In the genomic region with DNA sequence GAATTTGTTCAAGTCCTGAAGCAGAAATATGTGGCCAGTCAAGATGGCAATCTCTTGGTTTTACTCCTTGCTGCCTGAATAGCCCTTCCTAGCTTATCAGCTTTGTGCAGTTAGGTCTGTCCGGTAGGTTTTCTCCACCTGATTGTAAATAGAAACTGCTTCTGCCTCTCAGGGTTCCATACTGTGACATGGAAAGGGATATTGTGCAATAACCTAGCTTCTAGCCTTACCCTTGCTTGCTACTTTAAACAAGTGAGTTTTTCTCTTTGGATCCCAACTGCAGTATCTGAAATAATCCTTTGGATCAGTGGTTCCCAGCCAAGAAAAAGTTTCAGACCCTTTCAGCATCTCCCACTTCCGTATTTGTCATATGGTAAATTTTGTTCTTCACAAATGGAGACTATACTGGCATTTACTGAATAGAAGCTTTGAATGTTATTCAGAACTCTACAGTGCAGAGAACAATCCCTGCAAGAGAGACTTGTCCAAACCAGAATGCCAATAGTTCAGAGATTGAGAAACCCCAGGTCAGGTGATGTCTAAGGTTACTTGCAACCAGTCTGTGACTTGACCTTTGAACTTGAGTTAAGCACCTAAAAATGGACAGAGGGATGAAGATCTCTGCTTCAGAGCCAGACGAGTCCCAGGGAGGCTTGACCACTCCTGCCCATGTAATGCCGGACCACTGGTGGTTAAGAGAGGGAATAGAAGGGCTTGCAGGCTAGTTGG, we compare ENCODE assay signal across 13 mouse cellular contexts. TPM values are rescaled to one million over a fixed set of nuclear protein-coding genes. Genes with fewer than 3 reads are reported as not detected.
DNase-seq lines count a peak whose midpoint lies in the region; ATAC-seq and TF ChIP-seq lines count a peak whose summit lies in the region.
"Had no signal": no experiment of that assay in that cellular context is flagged by ENCODE, and none has a peak within 500 bp of the region (broad histone marks: within the 10 kb centered on the region; RNA-seq: fewer than 3 reads in every experiment).

No protein-coding gene starts in this region.

- no peaks in the 10 kb centered on the region for H3K36me3 ChIP-seq in hindbrain, embryonic 13.5 days
- H3K36me3 ChIP-seq in hindbrain, embryonic 10.5 days: no peaks in the 10 kb centered on the region
- no peaks in the 10 kb centered on the region for H3K36me3 ChIP-seq in midbrain, embryonic 10.5 days
- no peaks in the 10 kb centered on the region for H3K36me3 ChIP-seq in midbrain, postnatal 0 days (ENCODE audit: insufficient read depth, low read length)
- no peaks in the 10 kb centered on the region for H3K36me3 ChIP-seq in embryonic facial prominence, embryonic 10.5 days (replicated peaks)
- peaks cover 3% of the 10 kb centered on the region for H3K36me3 ChIP-seq in myocyte (ENCODE audit: control insufficient read depth, insufficient read depth)
- H3K36me3 ChIP-seq: liver, embryonic 15.5 days had no signal

- no peaks in the 10 kb centered on the region for H3K9me3 ChIP-seq in hindbrain, embryonic 13.5 days
- H3K9me3 ChIP-seq in hindbrain, embryonic 10.5 days: no peaks in the 10 kb centered on the region
- H3K9me3 ChIP-seq in midbrain, embryonic 10.5 days (replicated peaks): no peaks in the 10 kb centered on the region
- H3K9me3 ChIP-seq in midbrain, postnatal 0 days (ENCODE audit: low read length): no peaks in the 10 kb centered on the region
- H3K9me3 ChIP-seq in embryonic facial prominence, embryonic 10.5 days: no peaks in the 10 kb centered on the region
- H3K9me3 ChIP-seq: liver, embryonic 15.5 days had no signal

- H3K4me2 ChIP-seq in hindbrain, embryonic 13.5 days: no peak overlapping the region; the same call in 1 of the 2 replicates
- no peak overlapping the region for H3K4me2 ChIP-seq in midbrain, postnatal 0 days (ENCODE audit: low read depth, low read length, poor library complexity, severe bottlenecking)
- no peak overlapping the region for H3K4me2 ChIP-seq in myocyte (ENCODE audit: low read depth)

- 87% methylated on average over 4 of the region's 4 CpGs for WGBS in hindbrain, embryonic 13.5 days
- WGBS in hindbrain, embryonic 10.5 days: 76% methylated on average over 4 of the region's 4 CpGs
- WGBS in midbrain, embryonic 10.5 days: 83% methylated on average over 4 of the region's 4 CpGs
- 84% methylated on average over 4 of the region's 4 CpGs for WGBS in midbrain, postnatal 0 days
- 72% methylated on average over 4 of the region's 4 CpGs for WGBS in embryonic facial prominence, embryonic 10.5 days

- no peak for TF ChIP-seq POLR2A in myocyte (IDR thresholded peaks at IDR 0.05; ENCODE audit: insufficient read length, low read depth)

- no peaks in the 10 kb centered on the region for H3K27me3 ChIP-seq in hindbrain, embryonic 13.5 days
- peaks cover 31% of the 10 kb centered on the region; the same call in 1 of the 2 replicates for H3K27me3 ChIP-seq in hindbrain, embryonic 10.5 days (ENCODE audit: insufficient read depth, poor library complexity, severe bottlenecking)
- H3K27me3 ChIP-seq in midbrain, embryonic 10.5 days (ENCODE audit: low read depth, poor library complexity, severe bottlenecking): peaks cover 23% of the 10 kb centered on the region
- H3K27me3 ChIP-seq in midbrain, postnatal 0 days (ENCODE audit: insufficient read depth, low read length): no peaks in the 10 kb centered on the region
- H3K27me3 ChIP-seq in embryonic facial prominence, embryonic 10.5 days (replicated peaks; ENCODE audit: low read depth, poor library complexity, severe bottlenecking): no peaks in the 10 kb centered on the region
- H3K27me3 ChIP-seq in myocyte (ENCODE audit: control insufficient read depth, insufficient read depth, insufficient read length): no peaks in the 10 kb centered on the region

- ATAC-seq in hindbrain, embryonic 13.5 days (ENCODE audit: low FRiP score): no peak
- no peak for ATAC-seq in midbrain, postnatal 0 days (ENCODE audit: low FRiP score)

- peaks cover 30% of the 10 kb centered on the region for H3K4me1 ChIP-seq in hindbrain, embryonic 13.5 days (replicated peaks)
- H3K4me1 ChIP-seq in hindbrain, embryonic 10.5 days (replicated peaks): peaks cover 39% of the 10 kb centered on the region
- H3K4me1 ChIP-seq in midbrain, embryonic 10.5 days: peaks cover 35% of the 10 kb centered on the region
- peaks cover 7% of the 10 kb centered on the region for H3K4me1 ChIP-seq in midbrain, postnatal 0 days (ENCODE audit: insufficient read depth, low read length)
- peaks cover 53% of the 10 kb centered on the region for H3K4me1 ChIP-seq in embryonic facial prominence, embryonic 10.5 days

- TF ChIP-seq CTCF in midbrain, postnatal 0 days (IDR thresholded peaks at IDR 0.05): no peak

- H3K27ac ChIP-seq in hindbrain, embryonic 13.5 days: no peak overlapping the region
- no peak overlapping the region for H3K27ac ChIP-seq in hindbrain, embryonic 10.5 days
- H3K27ac ChIP-seq in midbrain, embryonic 10.5 days (replicated peaks): no peak overlapping the region
- no peak overlapping the region for H3K27ac ChIP-seq in midbrain, postnatal 0 days (ENCODE audit: low read depth, low read length)
- no peak overlapping the region for H3K27ac ChIP-seq in embryonic facial prominence, embryonic 10.5 days (replicated peaks)
- H3K27ac ChIP-seq: liver, embryonic 15.5 days had no signal

- no peak for DNase-seq in hindbrain, embryonic 10.5 days (ENCODE audit: low spot score)
- no peak for DNase-seq in midbrain, embryonic 10.5 days (ENCODE audit: low spot score)
- no peak for DNase-seq in midbrain, postnatal 0 days (ENCODE audit: low spot score)
- no peak for DNase-seq in embryonic facial prominence, embryonic 10.5 days (ENCODE audit: low spot score)
- no peak for DNase-seq in adrenal gland, postnatal 10 days
- DNase-seq: cerebellum, adult 9-11 months; heart, postnatal 4 days; lung, postnatal 4 days; midbrain, embryonic 14.5 days had no signal

- peak overlapping the region; percentile 98; the same call in 1 of the 2 replicates for H3K9ac ChIP-seq in hindbrain, embryonic 13.5 days
- no peak overlapping the region for H3K9ac ChIP-seq in midbrain, postnatal 0 days (replicated peaks; ENCODE audit: low read length, poor library complexity, severe bottlenecking)
- H3K9ac ChIP-seq: liver, embryonic 15.5 days had no signal

- no peak overlapping the region for H3K4me3 ChIP-seq in hindbrain, embryonic 13.5 days
- no peak overlapping the region for H3K4me3 ChIP-seq in hindbrain, embryonic 10.5 days
- peak overlapping the region; percentile 94; the same call in 1 of the 2 replicates for H3K4me3 ChIP-seq in midbrain, embryonic 10.5 days
- H3K4me3 ChIP-seq in midbrain, postnatal 0 days (ENCODE audit: low read depth, low read length): no peak overlapping the region
- peak overlapping the region; percentile 98; the same call in 1 of the 2 replicates for H3K4me3 ChIP-seq in embryonic facial prominence, embryonic 10.5 days
- H3K4me3 ChIP-seq in myocyte: peak overlapping the region; percentile 64

- peaks cover 30% of the 10 kb centered on the region for H3K79me2 ChIP-seq in myocyte (ENCODE audit: control insufficient read depth, insufficient read depth)

- H3ac ChIP-seq in myocyte (ENCODE audit: control insufficient read depth, insufficient read length): no peak overlapping the region

TF ChIP-seq in myocyte, 11 proteins besides CTCF, POLR2A, EP300 and RAD21:
- 0 out of 2 replicates have a peak, but pooled peaks have one; percentile 56 for TF ChIP-seq CEBPB (IDR thresholded peaks at IDR 0.05; ENCODE audit: insufficient read depth, poor library complexity, severe bottlenecking)
- TF ChIP-seq MAX (IDR thresholded peaks at IDR 0.05; ENCODE audit: low read depth): no peak

RNA-seq across cellular contexts. Expression of a gene that starts 1.1 kb away (rescaled TPM):
- polyA plus RNA-seq in hindbrain, embryonic 13.5 days (2015; fragmentation: Nextera tagmentation; extraction: Ambion mirVana): 158 and 159 TPM in 2 replicates
- 50.6 and 77.8 TPM in 2 replicates for polyA plus RNA-seq in hindbrain, embryonic 10.5 days (2016; fragmentation: Nextera tagmentation; extraction: Ambion mirVana)
- 35.7 and 59.4 TPM in 2 replicates for polyA plus RNA-seq in midbrain, embryonic 10.5 days (2016; fragmentation: Nextera tagmentation; extraction: Ambion mirVana)
- total RNA-seq in midbrain, postnatal 0 days (2014; rRNA removed): 360 and 399 TPM in 2 replicates
- 96.4 and 96.6 TPM in 2 replicates for polyA plus RNA-seq in midbrain, postnatal 0 days (2015; fragmentation: Nextera tagmentation; extraction: Ambion mirVana)
- polyA plus RNA-seq in embryonic facial prominence, embryonic 10.5 days (2016; fragmentation: Nextera tagmentation; extraction: Ambion mirVana): 60.7 and 61.9 TPM in 2 replicates
- polyA plus RNA-seq in myocyte (2012; fragmentation: generic; extraction: Trizol): 136 TPM
- 10 to 100 TPM; 64.8 to 89.9 TPM for total RNA-seq in adrenal gland, postnatal 10 days (2021)
- polyA plus RNA-seq: CD4-positive, CD25-positive, alpha-beta regulatory T cell, adult 4 months had no signal

Comparison
In these comparisons a context has a peak if more than half of its experiments do, and no peak if none do; other contexts are left out.
1. H3K4me3 ChIP-seq: peak in midbrain, embryonic 10.5 days (single experiment), embryonic facial prominence, embryonic 10.5 days (single experiment) and myocyte (single experiment); none in hindbrain, embryonic 13.5 days (single experiment), hindbrain, embryonic 10.5 days (single experiment) and midbrain, postnatal 0 days (single experiment).